Mouse (Mus musculus): Measurements from ENCODE around the gene Adgre5.

DNA sequence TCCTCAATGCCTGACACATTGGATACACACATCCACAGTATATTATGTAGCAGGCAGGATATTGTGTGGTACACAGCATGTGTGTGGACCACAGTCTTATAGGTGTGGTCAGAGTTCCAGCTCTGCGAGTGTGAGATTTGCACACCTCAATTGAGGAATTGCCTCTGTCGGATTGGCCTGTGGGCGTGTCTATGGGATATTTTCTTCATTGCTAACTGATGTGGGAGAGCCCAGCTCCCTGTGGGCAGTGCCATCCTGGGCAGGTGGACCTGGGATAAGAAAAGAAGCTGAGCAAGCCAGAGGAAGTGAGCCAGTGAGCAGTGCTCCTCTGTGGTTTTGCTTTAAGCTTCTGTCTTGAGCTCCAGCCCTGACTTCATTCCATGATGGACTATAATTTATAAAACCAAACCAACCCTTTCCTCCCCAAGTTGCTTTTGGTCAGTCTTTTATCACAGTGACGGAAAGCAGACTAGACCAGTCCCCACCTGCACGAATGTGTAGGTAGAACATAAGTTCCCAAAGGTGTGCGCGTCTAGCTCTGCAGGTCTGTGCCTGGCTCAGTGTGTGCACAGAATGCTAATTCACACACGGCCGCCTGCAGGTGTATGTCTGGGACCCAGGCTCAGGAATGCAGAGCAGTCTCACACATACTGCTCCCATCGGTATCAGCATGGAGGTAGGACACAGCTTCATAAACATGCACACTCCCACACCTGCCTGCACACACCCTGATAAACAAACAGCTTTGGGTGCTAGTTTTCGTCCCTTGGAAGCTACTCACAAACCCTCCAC, 46.6 kb downstream of the Adgre5 start:
- TF ChIP-seq CTCF (IDR thresholded peaks at IDR 0.05) (no peak), POLR2A (IDR thresholded peaks at IDR 0.05; ENCODE audit: insufficient read depth, low read depth, low read length) (no peak)
